Mouse (Mus musculus) MEL (cell line): ENCODE data around the gene Gm15140. TPM values are rescaled to one million over a fixed set of nuclear protein-coding genes. Genes with fewer than 3 reads are reported as not detected.
"Not testable (repeated sequence)": the region's sequence is repeated elsewhere in the genome, so short reads cannot be mapped to it uniquely, and the experiment has no call there.

Experiments
- DNase-seq: peaks from one replicate; pipeline ENCODE4 v3.0.0; 2011; ENCODE audit warnings: low read depth, low spot score
- H3K27ac ChIP-seq: 2 replicates; pipeline ENCODE4 v1.5.1; 2012; ENCODE audit warnings: low read depth, mild to moderate bottlenecking, control low read depth, low read length, moderate library complexity; ENCODE audit not compliant: control insufficient read depth
- H3K27me3 ChIP-seq, 2 experiments: fragments of 150-350 bp in 1 of 2; sonication (generic) in 1 of 2; 2 replicates each; pipeline ENCODE4 v1.6.1; 2012; ENCODE audit warnings: low read length in 2 of 2, mild to moderate bottlenecking in 2 of 2, improper control_type of control experiment in 1 of 2, moderate library complexity in 1 of 2; ENCODE audit not compliant: insufficient read depth in 2 of 2, control insufficient read depth in 1 of 2
- H3K36me3 ChIP-seq, 2 experiments: 2 replicates each; pipeline ENCODE4 v1.6.1; 2012 to 2014; ENCODE audit warnings: low read length in 2 of 2, improper control_type of control experiment in 1 of 2, inconsistent platforms in 1 of 2, mild to moderate bottlenecking in 1 of 2; ENCODE audit not compliant: insufficient read depth in 2 of 2, control insufficient read depth in 1 of 2
- H3K4me1 ChIP-seq, 2 experiments: fragments of 150-350 bp in 1 of 2; sonication (generic) in 1 of 2; 2 replicates each; pipeline ENCODE4 v1.6.1; 2012; ENCODE audit warnings: low read length in 2 of 2, improper control_type of control experiment in 1 of 2, mild to moderate bottlenecking in 1 of 2; ENCODE audit not compliant: insufficient read depth in 2 of 2, control insufficient read depth in 1 of 2
- H3K4me3 ChIP-seq, 2 experiments: fragments of 150-350 bp in 1 of 2; sonication (generic) in 1 of 2; 2 replicates each; pipeline ENCODE4 v1.5.1; 2012; ENCODE audit warnings: low read depth in 2 of 2, low read length in 2 of 2, mild to moderate bottlenecking in 2 of 2, moderate library complexity in 2 of 2, control low read depth in 1 of 2, improper control_type of control experiment in 1 of 2; ENCODE audit not compliant: control insufficient read depth in 1 of 2, insufficient read depth in 1 of 2
- H3K79me2 ChIP-seq: 2 replicates; pipeline ENCODE4 v1.6.1; 2012; ENCODE audit warnings: mild to moderate bottlenecking, low read length, moderate library complexity; ENCODE audit not compliant: control insufficient read depth, poor library complexity, insufficient read depth
- H3K9ac ChIP-seq: 2 replicates; pipeline ENCODE4 v1.6.1; 2012; ENCODE audit warnings: low read depth, mild to moderate bottlenecking, control low read depth, low read length, moderate library complexity; ENCODE audit not compliant: control insufficient read depth, poor library complexity, severe bottlenecking
- H3K9me3 ChIP-seq: fragments of 150-350 bp; sonication (generic); replicated peaks from 2 replicates; pipeline ENCODE4 v1.6.1; 2012; ENCODE audit warnings: mild to moderate bottlenecking, low read length, improper control_type of control experiment, moderate library complexity; ENCODE audit not compliant: insufficient read depth
- polyA plus RNA-seq, 2 experiments: library from polyadenylated mRNA; stranded (reverse) in 1 of 2; unstranded in 1 of 2; fragments of >175 nt in 1 of 2; fragments of >200 nt in 1 of 2; gene quantifications; 2 replicates each; pipeline versions ENCODE4 v1.2.1 to v1.2.4; 2012; ENCODE audit warnings: low replicate concordance in 2 of 2, low read depth in 1 of 2; ENCODE audit not compliant: insufficient read length in 2 of 2, insufficient read depth in 1 of 2, missing spikeins in 1 of 2
- total RNA-seq: library from RNA; depleted of rRNA; stranded (reverse); fragments of 300-350 nt; gene quantifications from 2 replicates; pipeline ENCODE4 v1.2.3, GENCODE M21; 2012; rRNA removed

The Gm15140 gene
- not detected in 2 replicates for total RNA-seq
- not detected for polyA plus RNA-seq

DNA sequence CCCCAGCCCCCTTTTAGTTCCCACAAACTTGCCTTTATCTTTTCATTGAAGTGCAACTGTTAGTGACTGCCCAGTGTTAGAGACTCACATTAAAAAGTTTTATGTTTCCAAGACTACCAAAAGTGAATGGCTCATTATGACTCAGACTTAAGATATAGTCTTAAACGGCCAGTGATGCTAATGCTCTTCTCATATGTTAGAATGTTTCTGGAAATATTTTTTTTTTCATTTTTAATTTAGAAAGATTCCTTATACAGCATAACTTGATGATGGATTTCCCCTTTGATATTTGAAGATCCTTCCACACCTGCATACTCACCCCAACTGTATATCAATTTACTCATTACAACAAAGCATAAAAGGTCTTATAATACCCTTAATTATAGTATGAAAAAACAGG is at the start of gene Gm15140:
Gene Gm15140 (minus strand): TSS at position 101 of the 400 bp plus-strand sequence.
- DNase-seq, H3K79me2 ChIP-seq, H3K9me3 ChIP-seq, H3K27me3 ChIP-seq, H3K4me3 ChIP-seq, H3K27ac ChIP-seq, H3K36me3 ChIP-seq, H3K9ac ChIP-seq, H3K4me1 ChIP-seq: not testable (repeated sequence)

Other genes starting within 250 kb of the Gm15140 start
- not detected in 2 replicates for gene Samt1, start 108.0 kb downstream of the Gm15140 start, total RNA-seq
- gene Samt1, start 108.0 kb downstream of the Gm15140 start, polyA plus RNA-seq, result not detected
- gene 4921511M17Rik, start 86.9 kb downstream of the Gm15140 start, total RNA-seq, result not detected in 2 replicates
- not detected for gene 4921511M17Rik, start 86.9 kb downstream of the Gm15140 start, polyA plus RNA-seq
- not detected in 2 replicates for gene Gm10057, start 65.6 kb downstream of the Gm15140 start, total RNA-seq
- gene Gm10057, start 65.6 kb downstream of the Gm15140 start, polyA plus RNA-seq, result not detected
- not detected in 2 replicates for gene 4930524N10Rik, start 222.7 kb upstream of the Gm15140 start, total RNA-seq
- gene 4930524N10Rik, start 222.7 kb upstream of the Gm15140 start, polyA plus RNA-seq, result not detected